Mouse (Mus musculus) myocyte (in vitro differentiated cells): ENCODE results near the gene Cap2.

ENCODE experiments used
- E2F4 ChIP-seq: IDR thresholded peaks from one replicate; pipeline ENCODE4 v1.6.1; 2011; ENCODE audit warnings: mild to moderate bottlenecking, control low read depth, moderate library complexity; ENCODE audit not compliant: insufficient read depth
- POLR2A ChIP-seq: IDR thresholded peaks from one replicate; pipeline ENCODE4 v1.6.1; 2011; ENCODE audit warnings: low read depth, mild to moderate bottlenecking, control low read depth, moderate library complexity; ENCODE audit not compliant: insufficient read length
- USF1 ChIP-seq: IDR thresholded peaks from one replicate; pipeline ENCODE4 v1.6.1; 2011; ENCODE audit warnings: low read depth, mild to moderate bottlenecking, control low read depth, moderate library complexity

GRCm38 (mm10) chr13:46588606-46589005 is 87.0 kb downstream of the Cap2 start:
- TF ChIP-seq USF1 = no peak
- no peak for TF ChIP-seq POLR2A
- TF ChIP-seq E2F4 = no peak
